13 mouse cellular contexts compared by ENCODE assay signal in genomic region chr2:157339532-157339931, GRCm38 (mm10). TPM values are rescaled to one million over a fixed set of nuclear protein-coding genes. Genes with fewer than 3 reads are reported as not detected.
DNase-seq lines count a peak whose midpoint lies in the region; ATAC-seq and TF ChIP-seq lines count a peak whose summit lies in the region.
"Had no signal": no experiment of that assay in that cellular context is flagged by ENCODE, and none has a peak within 500 bp of the region (broad histone marks: within the 10 kb centered on the region; RNA-seq: fewer than 3 reads in every experiment).

No protein-coding gene starts in this region.

- no peak for ATAC-seq in hindbrain, embryonic 12.5 days (ENCODE audit: low FRiP score)
- ATAC-seq in midbrain, embryonic 13.5 days, result no peak

- no peak for TF ChIP-seq POLR2A in brain, embryonic 14.5 days (IDR thresholded peaks at IDR 0.05; ENCODE audit: borderline replicate concordance, extremely low read depth, insufficient read depth, insufficient read length, poor library complexity, severe bottlenecking)

- 68% methylated on average over 7 of the region's 7 CpGs for WGBS in hindbrain, embryonic 12.5 days
- 58% methylated on average over 7 of the region's 7 CpGs for WGBS in midbrain, embryonic 13.5 days

- no peak for TF ChIP-seq CTCF in brain, embryonic 14.5 days (IDR thresholded peaks at IDR 0.05; ENCODE audit: borderline replicate concordance, extremely low read depth, insufficient read depth, insufficient read length)

- no peak overlapping the region for H3K9ac ChIP-seq in hindbrain, embryonic 12.5 days
- H3K9ac ChIP-seq in midbrain, embryonic 13.5 days (replicated peaks), result peak overlapping the region; percentile 6; the same call in 1 of the 2 replicates
- H3K9ac ChIP-seq: heart, embryonic 12.5 days; liver, embryonic 14.5 days had no signal

- H3K4me1 ChIP-seq in hindbrain, embryonic 12.5 days, result peaks cover 40% of the 10 kb centered on the region
- peaks cover 48% of the 10 kb centered on the region for H3K4me1 ChIP-seq in midbrain, embryonic 13.5 days (replicated peaks)

- no peaks in the 10 kb centered on the region for H3K36me3 ChIP-seq in hindbrain, embryonic 12.5 days
- H3K36me3 ChIP-seq in midbrain, embryonic 13.5 days, result no peaks in the 10 kb centered on the region
- H3K36me3 ChIP-seq: heart, embryonic 12.5 days had no signal

- no peaks in the 10 kb centered on the region for H3K27me3 ChIP-seq in hindbrain, embryonic 12.5 days
- no peaks in the 10 kb centered on the region for H3K27me3 ChIP-seq in midbrain, embryonic 13.5 days
- H3K27me3 ChIP-seq: heart, embryonic 12.5 days had no signal

- peak; percentile 24 for DNase-seq in embryo, embryonic 10.5 days (ENCODE audit: low spot score)
- DNase-seq in embryo, embryonic 10 days (ENCODE audit: low spot score), result no peak
- peak; percentile 71 for DNase-seq in brain, embryonic 14.5 days (ENCODE audit: low read depth)
- DNase-seq in gastrocnemius, postnatal 4 days (ENCODE audit: low spot score in 2 of 2), result no peak
- no peak for DNase-seq in urinary bladder, adult 2 months (ENCODE audit: low spot score)
- DNase-seq in testis, postnatal 14 days (ENCODE audit: low spot score), result no peak
- DNase-seq: adrenal gland, postnatal 36 days; cerebellum, postnatal 14 days; spleen, adult 18-20 months had no signal

- H3K27ac ChIP-seq in hindbrain, embryonic 12.5 days, result peak overlapping the region; percentile 91
- H3K27ac ChIP-seq in midbrain, embryonic 13.5 days, result peak overlapping the region; percentile 90
- H3K27ac ChIP-seq: liver, embryonic 14.5 days had no signal

- no peaks in the 10 kb centered on the region for H3K9me3 ChIP-seq in hindbrain, embryonic 12.5 days (replicated peaks)
- H3K9me3 ChIP-seq in midbrain, embryonic 13.5 days, result no peaks in the 10 kb centered on the region
- H3K9me3 ChIP-seq: heart, embryonic 12.5 days had no signal

- H3K4me2 ChIP-seq in hindbrain, embryonic 12.5 days (replicated peaks), result no peak overlapping the region
- no peak overlapping the region for H3K4me2 ChIP-seq in midbrain, embryonic 13.5 days (replicated peaks)
- H3K4me2 ChIP-seq: heart, embryonic 12.5 days had no signal

- no peak overlapping the region for H3K4me3 ChIP-seq in hindbrain, embryonic 12.5 days
- H3K4me3 ChIP-seq in midbrain, embryonic 13.5 days (replicated peaks), result no peak overlapping the region
- H3K4me3 ChIP-seq: heart, embryonic 12.5 days had no signal

RNA-seq across cellular contexts. Expression of gene Ghrh, which starts 7.8 kb away (rescaled TPM):
- polyA plus RNA-seq in brain, embryonic 14.5 days (2012; rRNA removed), result 2.1 and 2.8 TPM in 2 replicates
- polyA plus RNA-seq in hindbrain, embryonic 12.5 days (2016; fragmentation: Nextera tagmentation; extraction: Ambion mirVana), result 0.46 and 2.8 TPM in 2 replicates
- polyA plus RNA-seq in midbrain, embryonic 13.5 days (2015; fragmentation: Nextera tagmentation; extraction: Ambion mirVana), result 1.6 and 3.4 TPM in 2 replicates
- total RNA-seq in gastrocnemius, postnatal 4 days (2021), result not detected
- polyA plus RNA-seq in urinary bladder, adult 2 months (2012; rRNA removed), result not detected in 2 replicates
- total RNA-seq: adrenal gland, postnatal 36 days had no signal
- polyA plus RNA-seq: heart, embryonic 12.5 days had no signal

RNA-seq across cellular contexts. Expression of gene Manbal, which starts 27.9 kb away (rescaled TPM):
- 80.2 and 93.0 TPM in 2 replicates for polyA plus RNA-seq in brain, embryonic 14.5 days (2012; rRNA removed)
- polyA plus RNA-seq in hindbrain, embryonic 12.5 days (2016; fragmentation: Nextera tagmentation; extraction: Ambion mirVana), result 72.4 and 73.9 TPM in 2 replicates
- polyA plus RNA-seq in midbrain, embryonic 13.5 days (2015; fragmentation: Nextera tagmentation; extraction: Ambion mirVana), result 88.1 and 91.0 TPM in 2 replicates
- 10 to 100 TPM; 32.4 to 32.9 TPM for total RNA-seq in gastrocnemius, postnatal 4 days (2021)
- 115 and 117 TPM in 2 replicates for polyA plus RNA-seq in urinary bladder, adult 2 months (2012; rRNA removed)

Comparison
In these comparisons a context has a peak if more than half of its experiments do, and no peak if none do; other contexts are left out.
1. DNase-seq: peak in embryo, embryonic 10.5 days (single experiment) and brain, embryonic 14.5 days (single experiment); none in embryo, embryonic 10 days (single experiment), gastrocnemius, postnatal 4 days (0 of 2), urinary bladder, adult 2 months (single experiment) and testis, postnatal 14 days (single experiment).